Mouse (Mus musculus): ENCODE data around the gene Lrig1. TPM values are rescaled to one million over a fixed set of nuclear protein-coding genes. Genes with fewer than 3 reads are reported as not detected.
"Not testable (repeated sequence)": the region's sequence is repeated elsewhere in the genome, so short reads cannot be mapped to it uniquely, and the experiment has no call there.

The Lrig1 gene
- polyA plus RNA-seq, 1 experiment from 2014 or later, result 7.7 TPM

- no peaks in the 10 kb centered on the region for H3K27me3 ChIP-seq (ENCODE audit: control insufficient read depth, insufficient read depth, low read length)
- peaks cover 5% of the 10 kb centered on the region; the same call in 1 of the 2 replicates for H3K4me1 ChIP-seq (ENCODE audit: control insufficient read depth, insufficient read depth, low read length)
- no peak overlapping the region for H3K4me2 ChIP-seq (ENCODE audit: low read depth, low read length)
- H3K4me3 ChIP-seq (ENCODE audit: low read length), result no peak overlapping the region
- H3K27ac ChIP-seq (ENCODE audit: low read length), result no peak overlapping the region
- no peak overlapping the region for H3K9ac ChIP-seq (ENCODE audit: low read length)
- 73% methylated on average over 8 of the region's 8 CpGs for WGBS
- no peaks in the 10 kb centered on the region for H3K9me3 ChIP-seq (replicated peaks; ENCODE audit: control insufficient read depth, low read length)
- H3K36me3 ChIP-seq (ENCODE audit: control insufficient read depth, insufficient read depth), result no peaks in the 10 kb centered on the region
- no peak for ATAC-seq (replicated peaks; ENCODE audit: extremely low read depth, insufficient read depth, low FRiP score)
Observed at GRCm38 (mm10) chr6:94577991-94578390, 122.0 kb downstream of the Lrig1 start.

DNA sequence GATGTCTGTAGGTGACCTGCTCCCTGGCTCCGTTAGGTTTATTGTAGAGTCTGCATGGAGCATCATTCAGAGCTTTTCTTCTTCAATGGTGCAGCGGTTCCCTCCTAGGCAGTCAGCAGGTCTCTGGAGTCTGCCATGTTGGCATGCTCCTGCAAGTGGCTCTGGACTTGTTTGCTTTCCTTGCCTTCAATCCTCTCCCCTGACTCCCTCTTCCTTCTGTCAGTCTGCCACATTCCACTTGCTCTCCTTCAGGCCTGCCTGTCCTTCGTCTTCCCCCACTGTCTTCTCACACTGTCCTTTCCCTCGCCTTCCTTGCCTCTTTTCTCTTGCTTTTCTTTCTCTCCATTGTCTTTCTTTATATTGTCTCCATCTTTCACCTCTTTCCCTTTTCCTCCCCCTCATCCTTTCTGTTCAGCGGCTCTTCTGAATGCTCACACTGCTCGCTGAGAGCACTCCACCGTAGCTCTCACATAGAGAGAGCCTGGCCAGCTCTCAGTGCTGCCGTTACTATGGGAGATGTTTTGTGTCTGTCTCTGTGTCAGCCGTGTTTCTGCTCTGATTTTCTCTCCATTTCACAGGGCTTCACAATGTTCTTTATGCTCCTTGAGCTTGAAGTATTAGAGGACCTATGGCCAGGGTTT lies 124.3 kb downstream of the Lrig1 start:
- Histone ChIP-seq H3K4me2 (ENCODE audit: low read depth, low read length) (no peak overlapping the region), H3K36me3 (ENCODE audit: control insufficient read depth, insufficient read depth) (no peaks in the 10 kb centered on the region), H3K9ac (ENCODE audit: low read length) (no peak overlapping the region), H3K27me3 (ENCODE audit: control insufficient read depth, insufficient read depth, low read length) (no peaks in the 10 kb centered on the region), H3K4me1 (ENCODE audit: control insufficient read depth, insufficient read depth, low read length) (peaks cover 2% of the 10 kb centered on the region; the same call in 1 of the 2 replicates), H3K4me3 (ENCODE audit: low read length) (no peak overlapping the region), H3K27ac (ENCODE audit: low read length) (no peak overlapping the region), H3K9me3 (replicated peaks; ENCODE audit: control insufficient read depth, low read length) (no peaks in the 10 kb centered on the region)
- 52% methylated on average over 9 of the region's 9 CpGs for WGBS
- ATAC-seq (replicated peaks; ENCODE audit: extremely low read depth, insufficient read depth, low FRiP score), result no peak

GRCm38 (mm10) chr6:94568040-94568439 lies 131.9 kb downstream of the Lrig1 start:
- Histone ChIP-seq H3K27me3 (ENCODE audit: control insufficient read depth, insufficient read depth, low read length) (no peaks in the 10 kb centered on the region), H3K4me3 (ENCODE audit: low read length) (no peak overlapping the region), H3K9ac (ENCODE audit: low read length) (no peak overlapping the region), H3K36me3 (ENCODE audit: control insufficient read depth, insufficient read depth) (no peaks in the 10 kb centered on the region), H3K27ac (ENCODE audit: low read length) (no peak overlapping the region), H3K4me1 (ENCODE audit: control insufficient read depth, insufficient read depth, low read length) (no peaks in the 10 kb centered on the region), H3K9me3 (replicated peaks; ENCODE audit: control insufficient read depth, low read length) (no peaks in the 10 kb centered on the region), H3K4me2 (ENCODE audit: low read depth, low read length) (no peak overlapping the region)
- WGBS, result 92% methylated on average over 2 of the region's 2 CpGs
- no peak for ATAC-seq (replicated peaks; ENCODE audit: extremely low read depth, insufficient read depth, low FRiP score)

GRCm38 (mm10) chr6:94565766-94566165 lies 134.2 kb downstream of the Lrig1 start:
- Histone ChIP-seq H3K4me2 (ENCODE audit: low read depth, low read length) (no peak overlapping the region), H3K4me1 (ENCODE audit: control insufficient read depth, insufficient read depth, low read length) (no peaks in the 10 kb centered on the region), H3K27ac (ENCODE audit: low read length) (no peak overlapping the region), H3K9me3 (replicated peaks; ENCODE audit: control insufficient read depth, low read length) (no peaks in the 10 kb centered on the region), H3K4me3 (ENCODE audit: low read length) (no peak overlapping the region), H3K9ac (ENCODE audit: low read length) (no peak overlapping the region), H3K27me3 (ENCODE audit: control insufficient read depth, insufficient read depth, low read length) (no peaks in the 10 kb centered on the region), H3K36me3 (ENCODE audit: control insufficient read depth, insufficient read depth) (no peaks in the 10 kb centered on the region)
- WGBS, result 90% methylated on average over 2 of the region's 2 CpGs
- no peak for ATAC-seq (replicated peaks; ENCODE audit: extremely low read depth, insufficient read depth, low FRiP score)

DNA sequence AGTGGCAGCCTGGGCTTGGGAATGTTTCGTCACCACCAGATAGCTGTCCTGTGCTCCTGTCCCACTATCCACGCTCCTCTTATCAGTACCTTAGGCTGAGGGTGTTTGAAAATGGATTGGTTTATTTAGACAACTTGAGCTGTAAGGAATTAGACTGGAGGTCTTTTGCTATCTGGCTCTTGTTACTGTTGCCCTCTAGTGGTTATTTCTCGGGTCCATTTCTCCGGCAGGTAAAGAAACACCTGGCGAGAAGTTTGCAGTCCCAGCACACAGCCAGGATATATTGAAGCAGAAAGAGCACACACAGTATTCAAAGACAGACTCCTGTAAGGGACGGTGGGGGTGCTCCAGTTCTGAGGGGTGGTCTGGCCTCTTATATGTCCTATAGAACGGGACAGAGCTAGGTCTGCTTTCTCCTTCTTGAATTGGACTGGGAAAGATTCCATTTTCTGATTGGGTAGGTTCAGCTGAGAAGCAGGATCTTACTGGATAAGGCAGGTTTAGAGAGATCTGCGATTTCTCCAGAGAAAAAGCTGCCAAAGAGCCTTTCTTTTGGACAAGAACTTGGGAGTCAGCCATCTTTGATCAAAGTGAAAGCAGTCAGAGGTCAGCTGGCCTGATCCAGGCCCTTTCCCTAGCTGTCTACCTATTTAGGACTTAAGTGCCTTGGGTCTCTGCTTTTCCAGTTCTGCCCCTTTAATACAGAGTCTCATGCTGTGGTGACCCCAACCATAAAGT lies 136.6 kb downstream of the Lrig1 start:
- no peaks in the 10 kb centered on the region for H3K4me1 ChIP-seq (ENCODE audit: control insufficient read depth, insufficient read depth, low read length)
- no peak overlapping the region for H3K27ac ChIP-seq (ENCODE audit: low read length)
- no peak overlapping the region for H3K9ac ChIP-seq (ENCODE audit: low read length)
- H3K4me2 ChIP-seq (ENCODE audit: low read depth, low read length), result no peak overlapping the region
- H3K4me3 ChIP-seq (ENCODE audit: low read length), result no peak overlapping the region
- H3K27me3 ChIP-seq (ENCODE audit: control insufficient read depth, insufficient read depth, low read length), result no peaks in the 10 kb centered on the region
- no peak for ATAC-seq (replicated peaks; ENCODE audit: extremely low read depth, insufficient read depth, low FRiP score)
- 37% methylated on average over 8 of the region's 8 CpGs for WGBS
- no peaks in the 10 kb centered on the region for H3K36me3 ChIP-seq (ENCODE audit: control insufficient read depth, insufficient read depth)
- no peaks in the 10 kb centered on the region for H3K9me3 ChIP-seq (replicated peaks; ENCODE audit: control insufficient read depth, low read length)

DNA sequence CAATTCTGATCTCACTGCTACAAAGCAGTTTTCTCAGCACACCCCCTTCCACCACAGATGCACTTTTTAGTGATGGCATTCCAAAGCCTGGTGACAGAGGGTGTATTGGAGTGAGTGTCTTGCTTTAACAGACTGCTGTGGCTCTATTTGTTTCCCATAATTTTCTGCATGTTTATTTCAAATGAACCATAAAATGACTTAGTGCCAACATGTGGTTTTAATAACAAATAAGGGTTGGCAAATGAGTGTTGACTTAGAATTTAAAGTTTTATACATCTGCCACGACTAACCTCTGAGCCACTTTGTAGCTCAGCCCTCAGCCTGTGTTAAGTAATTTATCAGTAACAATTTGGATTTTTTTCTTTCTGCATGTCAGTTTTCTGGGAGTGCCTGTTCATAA lies 138.6 kb downstream of the Lrig1 start:
- Histone ChIP-seq H3K9me3 (replicated peaks; ENCODE audit: control insufficient read depth, low read length) (no peaks in the 10 kb centered on the region), H3K4me3 (ENCODE audit: low read length) (no peak overlapping the region), H3K4me2 (ENCODE audit: low read depth, low read length) (no peak overlapping the region), H3K27ac (ENCODE audit: low read length) (no peak overlapping the region), H3K4me1 (ENCODE audit: control insufficient read depth, insufficient read depth, low read length) (peaks cover 3% of the 10 kb centered on the region; the same call in 1 of the 2 replicates), H3K9ac (ENCODE audit: low read length) (no peak overlapping the region), H3K27me3 (ENCODE audit: control insufficient read depth, insufficient read depth, low read length) (no peaks in the 10 kb centered on the region), H3K36me3 (ENCODE audit: control insufficient read depth, insufficient read depth) (no peaks in the 10 kb centered on the region)
- ATAC-seq (replicated peaks; ENCODE audit: extremely low read depth, insufficient read depth, low FRiP score), result no peak
- WGBS, result 71% methylated on average over 1 of the region's 1 CpGs

DNA sequence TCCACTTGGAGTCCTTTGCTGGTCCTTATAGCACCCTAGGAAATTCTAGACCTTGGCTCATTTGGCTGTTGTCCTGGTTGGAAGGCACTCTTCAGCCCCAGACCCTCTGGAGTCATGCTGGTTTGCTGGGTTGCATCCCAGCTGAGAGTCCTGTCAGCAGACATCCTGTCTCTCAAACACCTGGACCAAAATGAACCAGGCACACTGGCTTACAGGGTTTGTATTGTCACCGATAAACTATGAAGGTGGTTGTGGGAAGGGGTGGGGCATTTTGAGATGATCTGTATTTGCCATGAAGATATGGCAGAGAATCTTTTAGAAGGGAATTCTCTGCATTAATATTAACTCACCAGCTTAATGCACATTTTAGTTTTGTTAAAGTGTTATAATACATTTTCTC lies 139.1 kb downstream of the Lrig1 start:
- peaks cover 3% of the 10 kb centered on the region; the same call in 1 of the 2 replicates for H3K4me1 ChIP-seq (ENCODE audit: control insufficient read depth, insufficient read depth, low read length)
- H3K27ac ChIP-seq (ENCODE audit: low read length), result no peak overlapping the region
- no peak overlapping the region for H3K9ac ChIP-seq (ENCODE audit: low read length)
- no peaks in the 10 kb centered on the region for H3K9me3 ChIP-seq (replicated peaks; ENCODE audit: control insufficient read depth, low read length)
- no peaks in the 10 kb centered on the region for H3K36me3 ChIP-seq (ENCODE audit: control insufficient read depth, insufficient read depth)
- WGBS, result 73% methylated on average over 1 of the region's 1 CpGs
- no peak overlapping the region for H3K4me3 ChIP-seq (ENCODE audit: low read length)
- no peak overlapping the region for H3K4me2 ChIP-seq (ENCODE audit: low read depth, low read length)
- ATAC-seq (replicated peaks; ENCODE audit: extremely low read depth, insufficient read depth, low FRiP score), result no peak
- no peaks in the 10 kb centered on the region for H3K27me3 ChIP-seq (ENCODE audit: control insufficient read depth, insufficient read depth, low read length)

- H3K4me3 ChIP-seq (ENCODE audit: low read length); ATAC-seq (replicated peaks; ENCODE audit: extremely low read depth, insufficient read depth, low FRiP score); H3K9me3 ChIP-seq (replicated peaks; ENCODE audit: control insufficient read depth, low read length); H3K27ac ChIP-seq (ENCODE audit: low read length); H3K36me3 ChIP-seq (ENCODE audit: control insufficient read depth, insufficient read depth); H3K27me3 ChIP-seq (ENCODE audit: control insufficient read depth, insufficient read depth, low read length); H3K4me1 ChIP-seq (ENCODE audit: control insufficient read depth, insufficient read depth, low read length); H3K4me2 ChIP-seq (ENCODE audit: low read depth, low read length); H3K9ac ChIP-seq (ENCODE audit: low read length): not testable (repeated sequence)
- WGBS, result 67% methylated on average over 1 of the region's 1 CpGs
Observed at GRCm38 (mm10) chr6:94558603-94559002, 141.4 kb downstream of the Lrig1 start.

Measured in heart, embryonic 16.5 days (tissue).